Mouse (Mus musculus): ENCODE data around the gene Kctd17. TPM values are rescaled to one million over a fixed set of nuclear protein-coding genes. Genes with fewer than 3 reads are reported as not detected.

Kctd17 gene
- polyA plus RNA-seq, 1 experiment from 2014 or later, result 4.9 TPM

GRCm38 (mm10) chr15:78437237-78438017 is 9.1 kb downstream of the Kctd17 start:
- Histone ChIP-seq H3K9me3 (replicated peaks; ENCODE audit: control insufficient read depth, low read length) (no peaks in the 10 kb centered on the region), H3K4me1 (ENCODE audit: control insufficient read depth, low read depth, low read length) (peaks cover 5% of the 10 kb centered on the region; the same call in 1 of the 2 replicates), H3K27ac (ENCODE audit: low read length) (no peak overlapping the region), H3K4me3 (ENCODE audit: low read depth, low read length) (no peak overlapping the region), H3K4me2 (ENCODE audit: low read depth, low read length) (peak overlapping the region; percentile 13; the same call in 1 of the 2 replicates), H3K36me3 (ENCODE audit: control insufficient read depth, insufficient read depth) (no peaks in the 10 kb centered on the region), H3K9ac (ENCODE audit: low read depth, low read length) (no peak overlapping the region), H3K27me3 (ENCODE audit: control insufficient read depth, insufficient read depth, low read depth, low read length) (peaks cover 21% of the 10 kb centered on the region)
- 38% methylated on average over 23 of the region's 23 CpGs for WGBS (ENCODE audit: insufficient replicate concordance)
- 0 out of 2 replicates have a peak, but pooled peaks have one; percentile 6 for ATAC-seq (ENCODE audit: low read depth)

GRCm38 (mm10) chr15:78438018-78438394 is 9.6 kb downstream of the Kctd17 start:
- Histone ChIP-seq H3K36me3 (ENCODE audit: control insufficient read depth, insufficient read depth) (no peaks in the 10 kb centered on the region), H3K4me1 (ENCODE audit: control insufficient read depth, low read depth, low read length) (peaks cover 5% of the 10 kb centered on the region; the same call in 1 of the 2 replicates), H3K9me3 (replicated peaks; ENCODE audit: control insufficient read depth, low read length) (no peaks in the 10 kb centered on the region), H3K4me3 (ENCODE audit: low read depth, low read length) (no peak overlapping the region), H3K9ac (ENCODE audit: low read depth, low read length) (no peak overlapping the region), H3K27me3 (ENCODE audit: control insufficient read depth, insufficient read depth, low read depth, low read length) (peaks cover 21% of the 10 kb centered on the region), H3K27ac (ENCODE audit: low read length) (no peak overlapping the region), H3K4me2 (ENCODE audit: low read depth, low read length) (no peak overlapping the region)
- no peak for ATAC-seq (ENCODE audit: low read depth)
- WGBS (ENCODE audit: insufficient replicate concordance), result 46% methylated on average over 4 of the region's 4 CpGs

GRCm38 (mm10) chr15:78438505-78438904 is 10.1 kb downstream of the Kctd17 start:
- Histone ChIP-seq H3K4me2 (ENCODE audit: low read depth, low read length) (no peak overlapping the region), H3K27me3 (ENCODE audit: control insufficient read depth, insufficient read depth, low read depth, low read length) (peaks cover 21% of the 10 kb centered on the region), H3K4me3 (ENCODE audit: low read depth, low read length) (no peak overlapping the region), H3K36me3 (ENCODE audit: control insufficient read depth, insufficient read depth) (no peaks in the 10 kb centered on the region), H3K27ac (ENCODE audit: low read length) (no peak overlapping the region), H3K9ac (ENCODE audit: low read depth, low read length) (no peak overlapping the region), H3K9me3 (replicated peaks; ENCODE audit: control insufficient read depth, low read length) (no peaks in the 10 kb centered on the region), H3K4me1 (ENCODE audit: control insufficient read depth, low read depth, low read length) (peaks cover 5% of the 10 kb centered on the region; the same call in 1 of the 2 replicates)
- no peak for ATAC-seq (ENCODE audit: low read depth)
- 55% methylated on average over 8 of the region's 8 CpGs for WGBS (ENCODE audit: insufficient replicate concordance)

- no peak overlapping the region for H3K4me2 ChIP-seq (ENCODE audit: low read depth, low read length)
- H3K9ac ChIP-seq (ENCODE audit: low read depth, low read length), result no peak overlapping the region
- no peak overlapping the region for H3K27ac ChIP-seq (ENCODE audit: low read length)
- H3K27me3 ChIP-seq (ENCODE audit: control insufficient read depth, insufficient read depth, low read depth, low read length), result peaks cover 21% of the 10 kb centered on the region
- H3K9me3 ChIP-seq (replicated peaks; ENCODE audit: control insufficient read depth, low read length), result no peaks in the 10 kb centered on the region
- H3K4me3 ChIP-seq (ENCODE audit: low read depth, low read length), result no peak overlapping the region
- ATAC-seq (ENCODE audit: low read depth), result no peak
- 55% methylated on average over 9 of the region's 9 CpGs for WGBS (ENCODE audit: insufficient replicate concordance)
- no peaks in the 10 kb centered on the region for H3K36me3 ChIP-seq (ENCODE audit: control insufficient read depth, insufficient read depth)
- peaks cover 5% of the 10 kb centered on the region; the same call in 1 of the 2 replicates for H3K4me1 ChIP-seq (ENCODE audit: control insufficient read depth, low read depth, low read length)
These were observed 10.6 kb downstream of the Kctd17 start for GRCm38 (mm10) chr15:78438973-78439372.

- Histone ChIP-seq H3K36me3 (ENCODE audit: control insufficient read depth, insufficient read depth) (no peaks in the 10 kb centered on the region), H3K4me2 (ENCODE audit: low read depth, low read length) (no peak overlapping the region), H3K9me3 (replicated peaks; ENCODE audit: control insufficient read depth, low read length) (no peaks in the 10 kb centered on the region), H3K9ac (ENCODE audit: low read depth, low read length) (no peak overlapping the region), H3K4me1 (ENCODE audit: control insufficient read depth, low read depth, low read length) (peaks cover 2% of the 10 kb centered on the region; the same call in 1 of the 2 replicates), H3K27ac (ENCODE audit: low read length) (no peak overlapping the region), H3K4me3 (ENCODE audit: low read depth, low read length) (no peak overlapping the region), H3K27me3 (ENCODE audit: control insufficient read depth, insufficient read depth, low read depth, low read length) (peaks cover 7% of the 10 kb centered on the region)
- ATAC-seq (ENCODE audit: low read depth), result no peak
- 74% methylated on average over 19 of the region's 19 CpGs for WGBS (ENCODE audit: insufficient replicate concordance)
These were observed 13.9 kb downstream of the Kctd17 start for GRCm38 (mm10) chr15:78442231-78442630.

GRCm38 (mm10) chr15:78443857-78444256 is 15.5 kb downstream of the Kctd17 start:
- ATAC-seq (ENCODE audit: low read depth), result no peak
- Histone ChIP-seq H3K27ac (ENCODE audit: low read length) (no peak overlapping the region), H3K4me1 (ENCODE audit: control insufficient read depth, low read depth, low read length) (peaks cover 11% of the 10 kb centered on the region), H3K4me3 (ENCODE audit: low read depth, low read length) (no peak overlapping the region), H3K9me3 (replicated peaks; ENCODE audit: control insufficient read depth, low read length) (no peaks in the 10 kb centered on the region), H3K4me2 (ENCODE audit: low read depth, low read length) (no peak overlapping the region), H3K9ac (ENCODE audit: low read depth, low read length) (no peak overlapping the region), H3K36me3 (ENCODE audit: control insufficient read depth, insufficient read depth) (no peaks in the 10 kb centered on the region), H3K27me3 (ENCODE audit: control insufficient read depth, insufficient read depth, low read depth, low read length) (no peaks in the 10 kb centered on the region)
- WGBS (ENCODE audit: insufficient replicate concordance), result 51% methylated on average over 6 of the region's 6 CpGs

GRCm38 (mm10) chr15:78447121-78447520 is 18.8 kb downstream of the Kctd17 start:
- H3K9ac ChIP-seq (ENCODE audit: low read depth, low read length), result no peak overlapping the region

GRCm38 (mm10) chr15:78447746-78448535 is 19.6 kb downstream of the Kctd17 start:
- 1% methylated on average over 22 of the region's 22 CpGs for WGBS (ENCODE audit: insufficient replicate concordance)
- Histone ChIP-seq H3K9ac (ENCODE audit: low read depth, low read length) (peak overlapping the region; percentile 39), H3K9me3 (replicated peaks; ENCODE audit: control insufficient read depth, low read length) (no peaks in the 10 kb centered on the region), H3K27ac (ENCODE audit: low read length) (peak overlapping the region; percentile 70; the same call in 1 of the 2 replicates), H3K4me2 (ENCODE audit: low read depth, low read length) (peak overlapping the region; percentile 80), H3K36me3 (ENCODE audit: control insufficient read depth, insufficient read depth) (no peaks in the 10 kb centered on the region), H3K27me3 (ENCODE audit: control insufficient read depth, insufficient read depth, low read depth, low read length) (no peaks in the 10 kb centered on the region), H3K4me1 (ENCODE audit: control insufficient read depth, low read depth, low read length) (peaks cover 27% of the 10 kb centered on the region), H3K4me3 (ENCODE audit: low read depth, low read length) (peak overlapping the region; percentile 49)
- ATAC-seq (ENCODE audit: low read depth), result peak; percentile 31; the same call in 1 of the 2 replicates

More at GRCm38 (mm10) chr15:78447121-78447520, 18.8 kb downstream of the Kctd17 start:
- Histone ChIP-seq H3K4me3 (ENCODE audit: low read depth, low read length) (no peak overlapping the region), H3K27me3 (ENCODE audit: control insufficient read depth, insufficient read depth, low read depth, low read length) (no peaks in the 10 kb centered on the region), H3K36me3 (ENCODE audit: control insufficient read depth, insufficient read depth) (no peaks in the 10 kb centered on the region), H3K4me1 (ENCODE audit: control insufficient read depth, low read depth, low read length) (peaks cover 27% of the 10 kb centered on the region), H3K27ac (ENCODE audit: low read length) (no peak overlapping the region), H3K9me3 (replicated peaks; ENCODE audit: control insufficient read depth, low read length) (no peaks in the 10 kb centered on the region), H3K4me2 (ENCODE audit: low read depth, low read length) (no peak overlapping the region)
- WGBS (ENCODE audit: insufficient replicate concordance), result 49% methylated on average over 7 of the region's 7 CpGs
- ATAC-seq (ENCODE audit: low read depth), result no peak
